Mouse (Mus musculus) kidney, embryonic 16.5 days (tissue): ENCODE data around the gene Oxa1l. TPM values are rescaled to one million over a fixed set of nuclear protein-coding genes. Genes with fewer than 3 reads are reported as not detected.
A peak's percentile ranks its signal among the peaks of the same experiment; 100 is the strongest.

ENCODE experiments used
- ATAC-seq: fragments of 200-750 bp; cut with Nextera tagmentation; 2 replicates; pipeline ENCODE4 v1.8.0; 2017; ENCODE audit warnings: moderate TSS enrichment; ENCODE audit not compliant: low FRiP score, low TSS enrichment
- H3K27ac ChIP-seq: fragments of 300-500 bp; sonication (generic); 2 replicates; pipeline ENCODE4 v1.5.1; 2014; ENCODE audit warnings: low read length
- H3K27me3 ChIP-seq: fragments of 300-500 bp; sonication (generic); 2 replicates; pipeline ENCODE4 v1.6.1; 2014; ENCODE audit warnings: low read length, control low read depth, mixed read lengths; ENCODE audit not compliant: insufficient read depth
- H3K36me3 ChIP-seq: fragments of 300-500 bp; sonication (generic); 2 replicates; pipeline ENCODE4 v1.6.1; 2014; ENCODE audit warnings: low read length, control low read depth, mixed read lengths; ENCODE audit not compliant: insufficient read depth
- H3K4me1 ChIP-seq: fragments of 300-500 bp; sonication (generic); 2 replicates; pipeline ENCODE4 v1.6.1; 2014; ENCODE audit warnings: low read length, control low read depth, mixed read lengths; ENCODE audit not compliant: insufficient read depth
- H3K4me2 ChIP-seq: fragments of 300-500 bp; sonication (generic); replicated peaks from 2 replicates; pipeline ENCODE4 v1.6.1; 2014; ENCODE audit warnings: low read depth, low read length
- H3K4me3 ChIP-seq: fragments of 300-500 bp; sonication (generic); 2 replicates; pipeline ENCODE4 v1.5.1; 2014; ENCODE audit warnings: mild to moderate bottlenecking, low read length
- H3K9ac ChIP-seq: fragments of 300-500 bp; sonication (generic); replicated peaks from 2 replicates; pipeline ENCODE4 v1.6.1; 2014; ENCODE audit warnings: low read length
- H3K9me3 ChIP-seq: fragments of 300-500 bp; sonication (generic); 2 replicates; pipeline ENCODE4 v1.6.1; 2016; ENCODE audit warnings: low read length, control low read depth
- WGBS: fragments of 180-500 bp; shearing (Covaris S2); extraction: QIAGEN DNeasy Blood & Tissue Kit; methylation state at CpG from one replicate; pipeline ENCODE4 v1.1.7; 2014; 5-methylcytosine and 5-hydroxymethylcytosine counted together
- polyA plus RNA-seq: library from polyadenylated mRNA; unstranded; fragments of >200 nt; fragmentation: Nextera tagmentation; extraction: Ambion mirVana; gene quantifications from 2 replicates; pipeline ENCODE4 v1.2.1, GENCODE M21; 2015

Oxa1l gene
- polyA plus RNA-seq, 1 experiment from 2014 or later = 60.2 TPM

GRCm38 (mm10) chr14:54367429-54368060, 6.9 kb downstream of the Oxa1l start:
- 86% methylated on average over 18 of the region's 18 CpGs for WGBS

GRCm38 (mm10) chr14:54369372-54369771, 8.7 kb downstream of the Oxa1l start:
- H3K27ac ChIP-seq = no peak overlapping the region
- H3K9me3 ChIP-seq = peaks cover 3% of the 10 kb centered on the region; the same call in 1 of the 2 replicates
- WGBS = 91% methylated on average over 3 of the region's 3 CpGs
- ATAC-seq = no peak
- H3K4me1 ChIP-seq = no peaks in the 10 kb centered on the region
- H3K27me3 ChIP-seq = no peaks in the 10 kb centered on the region
- H3K36me3 ChIP-seq = peaks cover 54% of the 10 kb centered on the region
- H3K4me3 ChIP-seq = no peak overlapping the region
- H3K4me2 ChIP-seq = no peak overlapping the region
- no peak overlapping the region for H3K9ac ChIP-seq

More at GRCm38 (mm10) chr14:54367429-54368060, 6.9 kb downstream of the Oxa1l start:
- Histone ChIP-seq H3K36me3 (peaks cover 70% of the 10 kb centered on the region), H3K27ac (no peak overlapping the region), H3K4me2 (no peak overlapping the region), H3K9ac (no peak overlapping the region), H3K4me1 (peaks cover 5% of the 10 kb centered on the region), H3K27me3 (no peaks in the 10 kb centered on the region), H3K9me3 (peaks cover 3% of the 10 kb centered on the region; the same call in 1 of the 2 replicates), H3K4me3 (no peak overlapping the region)
- ATAC-seq = no peak

- Histone ChIP-seq H3K27me3 (no peaks in the 10 kb centered on the region), H3K4me3 (no peak overlapping the region), H3K36me3 (peaks cover 53% of the 10 kb centered on the region), H3K27ac (no peak overlapping the region), H3K4me1 (no peaks in the 10 kb centered on the region), H3K4me2 (no peak overlapping the region), H3K9me3 (peaks cover 3% of the 10 kb centered on the region; the same call in 1 of the 2 replicates), H3K9ac (no peak overlapping the region)
- 81% methylated on average over 6 of the region's 6 CpGs for WGBS
- 0 out of 2 replicates have a peak, but pooled peaks have one; percentile 27 for ATAC-seq
These were observed 10.0 kb downstream of the Oxa1l start for GRCm38 (mm10) chr14:54370595-54370994.

- H3K4me3 ChIP-seq = no peak overlapping the region
- no peak overlapping the region for H3K9ac ChIP-seq
- H3K36me3 ChIP-seq = peaks cover 51% of the 10 kb centered on the region
- 0 out of 2 replicates have a peak, but pooled peaks have one; percentile 28 for ATAC-seq
- no peak overlapping the region for H3K4me2 ChIP-seq
- no peaks in the 10 kb centered on the region for H3K4me1 ChIP-seq
- H3K9me3 ChIP-seq = peaks cover 3% of the 10 kb centered on the region; the same call in 1 of the 2 replicates
- H3K27ac ChIP-seq = no peak overlapping the region
- H3K27me3 ChIP-seq = no peaks in the 10 kb centered on the region
- WGBS = 95% methylated on average over 10 of the region's 10 CpGs
These were observed 10.8 kb downstream of the Oxa1l start for GRCm38 (mm10) chr14:54371460-54371859.

GRCm38 (mm10) chr14:54372923-54373322, 12.3 kb downstream of the Oxa1l start:
- Histone ChIP-seq H3K36me3 (peaks cover 36% of the 10 kb centered on the region), H3K9me3 (peaks cover 3% of the 10 kb centered on the region; the same call in 1 of the 2 replicates), H3K4me3 (no peak overlapping the region), H3K9ac (no peak overlapping the region), H3K4me1 (0 out of 2 replicates have a peak, but pooled peaks cover 7% of the 10 kb centered on the region), H3K27me3 (no peaks in the 10 kb centered on the region), H3K4me2 (no peak overlapping the region), H3K27ac (no peak overlapping the region)
- ATAC-seq = no peak
- WGBS = 82% methylated on average over 9 of the region's 9 CpGs

- Histone ChIP-seq H3K4me2 (no peak overlapping the region), H3K9me3 (peaks cover 3% of the 10 kb centered on the region; the same call in 1 of the 2 replicates), H3K9ac (no peak overlapping the region), H3K36me3 (peaks cover 8% of the 10 kb centered on the region), H3K4me1 (peaks cover 17% of the 10 kb centered on the region), H3K27me3 (no peaks in the 10 kb centered on the region), H3K27ac (no peak overlapping the region), H3K4me3 (no peak overlapping the region)
- whole genome bisulfite sequencing = 82% methylated on average over 3 of the region's 3 CpGs
- ATAC-seq = no peak
These were observed 15.3 kb downstream of the Oxa1l start for GRCm38 (mm10) chr14:54375916-54376315.

- Histone ChIP-seq H3K27ac (no peak overlapping the region), H3K4me1 (peaks cover 25% of the 10 kb centered on the region), H3K27me3 (no peaks in the 10 kb centered on the region), H3K36me3 (no peaks in the 10 kb centered on the region), H3K4me2 (no peak overlapping the region), H3K9me3 (no peaks in the 10 kb centered on the region), H3K4me3 (no peak overlapping the region), H3K9ac (no peak overlapping the region)
- no peak for ATAC-seq
- WGBS = 83% methylated on average over 6 of the region's 6 CpGs
These were observed 16.5 kb downstream of the Oxa1l start for GRCm38 (mm10) chr14:54377166-54377565.

- H3K4me3 ChIP-seq = no peak overlapping the region
- H3K27ac ChIP-seq = 0 out of 2 replicates have a peak overlapping the region, but pooled peaks have one; percentile 36
- H3K36me3 ChIP-seq = no peaks in the 10 kb centered on the region
- peaks cover 40% of the 10 kb centered on the region for H3K4me1 ChIP-seq
- H3K27me3 ChIP-seq = no peaks in the 10 kb centered on the region
- H3K4me2 ChIP-seq = no peak overlapping the region
- no peaks in the 10 kb centered on the region for H3K9me3 ChIP-seq
- no peak overlapping the region for H3K9ac ChIP-seq
- ATAC-seq = no peak
- WGBS = 53% methylated on average over 13 of the region's 13 CpGs
These were observed 18.9 kb downstream of the Oxa1l start for GRCm38 (mm10) chr14:54379571-54379970.

GRCm38 (mm10) chr14:54380616-54381015, 20.0 kb downstream of the Oxa1l start:
- Histone ChIP-seq H3K36me3 (no peaks in the 10 kb centered on the region), H3K4me3 (no peak overlapping the region), H3K4me2 (no peak overlapping the region), H3K27me3 (no peaks in the 10 kb centered on the region), H3K9ac (no peak overlapping the region), H3K27ac (no peak overlapping the region), H3K9me3 (no peaks in the 10 kb centered on the region), H3K4me1 (peaks cover 41% of the 10 kb centered on the region)
- WGBS = 71% methylated on average over 4 of the region's 4 CpGs
- ATAC-seq = no peak

- Histone ChIP-seq H3K9me3 (no peaks in the 10 kb centered on the region), H3K4me2 (no peak overlapping the region), H3K27me3 (no peaks in the 10 kb centered on the region), H3K36me3 (no peaks in the 10 kb centered on the region), H3K9ac (no peak overlapping the region), H3K4me1 (peaks cover 51% of the 10 kb centered on the region), H3K4me3 (no peak overlapping the region), H3K27ac (no peak overlapping the region)
- ATAC-seq = no peak
- WGBS = 71% methylated on average over 10 of the region's 10 CpGs
These were observed 21.2 kb downstream of the Oxa1l start for GRCm38 (mm10) chr14:54381816-54382215.
